Mouse (Mus musculus) liver, embryonic 16.5 days (tissue): ENCODE measurements at regions not wholly inside any gene's neighbourhood (a gene's known extent, or its start where the extent isn't known, plus 50 kb on each side); places are given as distances from the start of the nearest gene placed in this dataset.

ENCODE experiments used
- ATAC-seq: fragments of 200-750 bp; cut with Nextera tagmentation; 2 replicates; pipeline ENCODE4 v1.8.0; 2017; ENCODE audit warnings: low read depth, mild to moderate bottlenecking, moderate number of reproducible peaks, moderate library complexity
- H3K27ac ChIP-seq: fragments of 300-500 bp; sonication (generic); 2 replicates; pipeline ENCODE4 v1.5.1; 2014; ENCODE audit warnings: mild to moderate bottlenecking, low read length
- H3K27me3 ChIP-seq: fragments of 300-500 bp; sonication (generic); 2 replicates; pipeline ENCODE4 v1.6.1; 2014; ENCODE audit warnings: low read depth, low read length, mixed read lengths; ENCODE audit not compliant: control insufficient read depth, insufficient read depth
- H3K36me3 ChIP-seq: fragments of 300-500 bp; sonication (generic); 2 replicates; pipeline ENCODE4 v1.6.1; 2014; ENCODE audit warnings: mild to moderate bottlenecking; ENCODE audit not compliant: control insufficient read depth, insufficient read depth
- H3K4me1 ChIP-seq: fragments of 300-500 bp; sonication (generic); 2 replicates; pipeline ENCODE4 v1.6.1; 2014; ENCODE audit warnings: low read depth, low read length, mixed read lengths; ENCODE audit not compliant: control insufficient read depth
- H3K4me2 ChIP-seq: fragments of 300-500 bp; sonication (generic); 2 replicates; pipeline ENCODE4 v1.6.1; 2014; ENCODE audit warnings: low read depth, low read length, mixed read lengths
- H3K4me3 ChIP-seq: fragments of 300-500 bp; sonication (generic); 2 replicates; pipeline ENCODE4 v1.5.1; 2014; ENCODE audit warnings: low read depth, mild to moderate bottlenecking, low read length
- H3K9ac ChIP-seq: fragments of 300-500 bp; sonication (generic); 2 replicates; pipeline ENCODE4 v1.6.1; 2014; ENCODE audit warnings: low read depth, low read length
- H3K9me3 ChIP-seq: fragments of 300-500 bp; sonication (generic); replicated peaks from 2 replicates; pipeline ENCODE4 v1.6.1; 2016; ENCODE audit warnings: low read length; ENCODE audit not compliant: control insufficient read depth
- WGBS: fragments of 180-500 bp; shearing (Covaris S2); extraction: QIAGEN DNeasy Blood & Tissue Kit; methylation state at CpG from one replicate; pipeline ENCODE4 v1.1.7; 2014; ENCODE audit not compliant: insufficient replicate concordance; 5-methylcytosine and 5-hydroxymethylcytosine counted together

DNA sequence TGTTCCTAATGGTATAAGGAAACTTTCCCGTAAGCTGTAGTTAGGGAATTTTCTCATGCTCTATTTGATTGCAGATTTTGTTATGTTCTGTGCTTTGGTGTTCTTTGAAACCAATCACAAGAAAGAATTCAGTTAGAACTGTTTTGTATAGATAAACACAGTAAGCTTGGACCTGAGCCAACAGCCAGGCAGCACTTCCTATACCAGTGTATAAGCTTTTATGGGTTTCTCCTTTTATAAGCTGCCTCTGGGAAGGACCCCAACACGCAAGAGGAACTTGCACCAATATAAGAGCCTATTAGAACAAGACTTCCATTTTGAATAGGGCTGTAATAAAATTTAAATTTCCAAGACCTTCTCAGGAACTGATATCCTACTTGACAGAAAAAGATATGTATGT, 347.2 kb downstream of the Ets1 start:
- no peak overlapping the region for H3K9ac ChIP-seq
- no peaks in the 10 kb centered on the region for H3K9me3 ChIP-seq
- no peaks in the 10 kb centered on the region for H3K27me3 ChIP-seq
- H3K36me3 ChIP-seq = no peaks in the 10 kb centered on the region
- 43% methylated on average over 2 of the region's 2 CpGs for WGBS
- H3K4me1 ChIP-seq = no peaks in the 10 kb centered on the region
- no peak overlapping the region for H3K4me3 ChIP-seq
- no peak overlapping the region for H3K4me2 ChIP-seq
- H3K27ac ChIP-seq = no peak overlapping the region
- no peak for ATAC-seq

DNA sequence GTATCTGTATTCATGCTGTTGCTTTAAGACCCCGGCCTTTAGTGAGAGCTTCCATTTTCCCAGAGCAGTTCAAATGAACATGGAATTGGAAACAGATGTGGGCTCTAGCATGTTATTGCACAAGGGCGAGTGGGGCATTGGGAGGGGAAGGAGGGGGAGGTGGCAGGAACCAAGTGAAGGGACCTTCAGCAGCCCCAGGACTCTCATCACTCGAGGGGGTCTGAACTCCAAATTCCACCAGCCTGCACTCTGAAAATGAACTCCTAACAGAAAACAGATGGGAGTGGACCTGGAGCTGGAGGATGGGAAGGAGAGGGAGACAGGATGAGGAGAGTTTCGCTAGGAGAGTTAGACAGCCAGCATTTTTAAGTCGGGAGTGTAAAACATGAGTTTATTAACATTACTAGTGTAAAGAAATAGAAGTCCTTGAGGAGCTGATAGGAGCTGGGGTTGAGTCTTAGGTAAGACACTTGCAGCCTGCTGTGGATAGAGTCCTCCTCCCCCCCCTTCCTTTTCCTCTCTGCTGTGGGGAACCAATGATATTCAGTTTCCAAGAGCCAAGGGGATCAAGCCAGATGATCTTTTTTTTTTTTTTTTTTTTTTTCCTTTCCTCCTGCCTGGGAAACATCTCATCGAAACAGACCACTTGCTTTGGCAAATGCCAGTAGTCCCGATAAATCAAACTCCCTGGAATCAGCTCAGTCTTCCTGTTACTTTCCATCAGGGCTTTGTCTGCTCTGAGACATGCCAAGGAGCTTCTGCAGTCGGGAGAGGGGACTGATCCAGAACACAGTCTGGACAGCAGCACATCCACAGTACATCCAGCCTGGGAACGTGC, 351.0 kb downstream of the Ets1 start:
- Histone ChIP-seq H3K27ac (no peak overlapping the region), H3K9me3 (no peaks in the 10 kb centered on the region), H3K36me3 (no peaks in the 10 kb centered on the region), H3K4me1 (no peaks in the 10 kb centered on the region), H3K9ac (no peak overlapping the region), H3K4me3 (no peak overlapping the region), H3K4me2 (no peak overlapping the region), H3K27me3 (no peaks in the 10 kb centered on the region)
- 36% methylated on average over 9 of the region's 9 CpGs for WGBS
- ATAC-seq = no peak

DNA sequence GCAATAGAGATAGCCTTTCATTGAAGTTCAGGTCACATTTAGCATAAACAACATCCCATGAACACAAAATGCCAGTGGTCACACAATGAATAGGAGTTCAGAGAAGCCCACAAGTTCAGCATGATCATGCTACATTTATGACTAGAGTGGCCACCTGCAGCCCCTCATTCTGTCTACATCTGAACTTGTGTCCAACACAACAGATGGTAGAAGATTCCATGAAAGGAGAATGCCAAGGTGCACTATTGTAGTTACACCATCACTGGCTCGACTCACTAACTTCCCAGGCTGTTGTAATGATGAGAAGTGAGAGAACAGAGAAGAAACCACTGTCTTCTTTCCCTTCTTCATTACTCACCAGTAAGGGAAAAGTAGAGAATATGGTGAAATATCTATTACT, 353.0 kb downstream of the Ets1 start:
- Histone ChIP-seq H3K4me1 (no peaks in the 10 kb centered on the region), H3K36me3 (no peaks in the 10 kb centered on the region), H3K9me3 (no peaks in the 10 kb centered on the region), H3K27me3 (no peaks in the 10 kb centered on the region), H3K4me3 (no peak overlapping the region), H3K27ac (no peak overlapping the region), H3K4me2 (no peak overlapping the region), H3K9ac (no peak overlapping the region)
- 55% methylated on average over 1 of the region's 1 CpGs for WGBS
- ATAC-seq = no peak

DNA sequence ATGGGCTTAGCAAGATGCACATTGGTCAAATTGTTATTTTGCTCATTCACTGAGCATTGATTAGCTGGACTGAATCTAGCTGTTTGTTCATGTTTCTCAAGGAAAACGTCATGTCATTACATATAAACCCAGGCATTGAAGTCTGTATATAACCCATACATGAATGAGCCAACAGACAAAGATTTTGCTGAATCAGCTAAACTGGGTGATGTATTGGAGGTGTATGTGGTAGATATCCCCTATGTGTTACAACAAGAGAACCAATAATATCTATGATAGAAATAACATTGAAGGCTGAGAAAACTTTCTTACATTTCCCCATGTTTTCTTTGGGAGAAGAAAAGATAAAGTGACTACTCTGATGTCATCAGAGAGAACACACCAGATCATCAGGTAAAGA, 362.3 kb downstream of the Ets1 start:
- Histone ChIP-seq H3K9ac (no peak overlapping the region), H3K4me1 (no peaks in the 10 kb centered on the region), H3K27me3 (no peaks in the 10 kb centered on the region), H3K36me3 (no peaks in the 10 kb centered on the region), H3K4me2 (no peak overlapping the region), H3K4me3 (no peak overlapping the region), H3K9me3 (no peaks in the 10 kb centered on the region), H3K27ac (no peak overlapping the region)
- ATAC-seq = no peak
- WGBS = 43% methylated on average over 1 of the region's 1 CpGs

DNA sequence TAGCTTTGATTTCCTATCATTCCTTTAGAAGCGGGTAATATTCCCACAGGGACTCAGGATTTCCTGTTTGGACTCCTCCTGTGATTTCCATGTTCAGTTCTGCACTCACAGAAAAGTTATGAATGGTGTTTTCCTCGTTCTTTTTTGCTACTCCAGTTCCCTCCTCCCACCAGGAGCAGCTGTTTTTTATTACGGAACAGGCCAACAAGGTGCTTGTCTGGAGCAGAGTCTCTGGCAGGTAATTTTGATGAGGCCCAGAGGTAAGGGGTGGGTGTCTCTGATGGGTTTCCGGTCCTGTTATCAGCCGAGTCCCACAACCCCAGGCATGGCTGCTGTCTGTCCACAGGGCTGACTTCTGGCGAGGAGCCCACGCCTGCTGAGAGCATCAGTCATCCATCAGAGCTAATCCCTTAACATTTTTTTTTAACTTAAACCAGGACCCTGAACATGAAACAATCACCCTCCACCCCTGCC, 364.7 kb downstream of the Ets1 start:
- Histone ChIP-seq H3K4me2 (no peak overlapping the region), H3K9me3 (no peaks in the 10 kb centered on the region), H3K36me3 (no peaks in the 10 kb centered on the region), H3K27me3 (no peaks in the 10 kb centered on the region), H3K4me3 (no peak overlapping the region), H3K27ac (no peak overlapping the region), H3K4me1 (no peaks in the 10 kb centered on the region), H3K9ac (no peak overlapping the region)
- no peak for ATAC-seq
- 46% methylated on average over 7 of the region's 7 CpGs for WGBS

DNA sequence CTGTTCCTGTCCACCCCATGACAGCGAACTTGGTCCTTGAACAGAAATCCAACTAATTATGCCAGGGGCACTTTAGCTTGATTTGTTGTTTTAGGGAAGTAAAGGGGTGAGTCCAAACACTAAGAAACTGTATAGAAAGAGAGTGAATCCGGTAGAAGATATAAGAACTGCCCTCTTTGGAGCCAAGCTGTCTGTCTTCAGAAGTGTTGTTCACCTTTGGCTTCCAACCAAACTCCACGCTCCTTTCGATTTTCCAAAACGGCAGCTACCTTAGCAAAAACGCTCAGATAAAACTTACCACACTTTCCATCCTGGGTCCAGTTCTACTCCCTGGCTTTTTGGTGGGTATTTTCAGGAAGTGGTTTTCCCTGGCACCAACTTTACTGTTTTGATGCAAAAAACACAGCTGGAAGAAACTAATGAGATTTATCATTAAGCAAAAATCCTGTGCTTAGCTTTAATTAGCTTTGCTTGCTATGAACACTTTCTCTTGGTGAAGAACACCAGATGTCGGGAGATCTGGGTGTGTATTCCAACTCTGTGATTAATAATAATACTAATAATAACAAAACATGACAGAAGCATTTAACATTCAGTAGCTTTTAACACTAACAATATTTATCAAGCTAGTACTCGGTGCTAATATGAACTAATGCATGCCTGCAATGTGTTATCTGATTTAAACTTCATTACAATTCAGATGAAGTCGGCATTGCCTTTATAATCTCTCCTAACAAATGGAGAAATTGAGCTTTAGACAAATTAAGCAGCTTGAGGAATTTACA, 365.3 kb downstream of the Ets1 start:
- Histone ChIP-seq H3K4me1 (no peaks in the 10 kb centered on the region), H3K36me3 (no peaks in the 10 kb centered on the region), H3K27ac (no peak overlapping the region), H3K4me2 (no peak overlapping the region), H3K27me3 (no peaks in the 10 kb centered on the region), H3K4me3 (no peak overlapping the region), H3K9ac (no peak overlapping the region), H3K9me3 (no peaks in the 10 kb centered on the region)
- WGBS = 49% methylated on average over 9 of the region's 9 CpGs
- no peak for ATAC-seq

DNA sequence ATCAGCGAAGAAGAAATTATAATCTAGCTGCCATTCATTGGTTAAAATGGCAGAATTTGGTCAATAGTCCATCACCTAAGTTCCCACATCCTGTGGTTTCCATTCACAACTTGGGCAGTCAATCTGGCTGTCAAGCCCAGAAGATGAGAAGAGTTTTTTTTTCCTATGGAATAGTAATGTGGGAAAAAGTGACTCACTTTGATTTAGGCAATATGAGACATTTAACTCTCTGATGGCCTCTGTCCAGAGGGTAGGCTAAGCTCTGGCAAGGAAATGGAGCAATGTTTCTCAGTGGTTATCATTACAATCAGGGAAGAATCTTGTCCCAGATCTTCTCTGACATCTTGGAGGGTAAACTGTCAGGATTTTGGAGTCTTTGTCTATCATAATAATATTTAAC, 367.9 kb downstream of the Ets1 start:
- 56% methylated on average over 1 of the region's 1 CpGs for WGBS
- Histone ChIP-seq H3K9ac (no peak overlapping the region), H3K4me2 (no peak overlapping the region), H3K4me1 (no peaks in the 10 kb centered on the region), H3K36me3 (no peaks in the 10 kb centered on the region), H3K4me3 (no peak overlapping the region), H3K9me3 (no peaks in the 10 kb centered on the region), H3K27ac (no peak overlapping the region), H3K27me3 (no peaks in the 10 kb centered on the region)
- ATAC-seq = no peak

DNA sequence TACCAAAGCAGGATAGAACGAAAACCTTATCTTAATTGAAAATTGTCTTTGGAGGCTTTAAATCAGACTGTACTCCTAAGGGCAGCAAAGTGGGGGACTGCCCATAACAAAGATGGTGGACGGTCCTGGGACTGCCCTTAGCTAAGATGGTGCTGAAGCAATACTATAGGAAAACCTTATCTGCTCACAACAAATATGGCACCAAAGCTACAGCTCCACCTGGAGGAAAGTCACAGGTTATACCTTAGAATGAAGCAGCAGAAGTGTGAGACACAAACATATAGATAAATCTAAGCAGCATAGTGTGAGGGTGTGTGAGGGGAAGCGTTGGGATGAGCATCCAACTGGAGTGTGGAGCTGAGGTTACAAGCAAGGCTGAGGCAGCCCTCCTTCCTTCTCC, 368.5 kb downstream of the Ets1 start:
- no peaks in the 10 kb centered on the region for H3K36me3 ChIP-seq
- H3K27ac ChIP-seq = no peak overlapping the region
- no peak overlapping the region for H3K4me2 ChIP-seq
- WGBS = 69% methylated on average over 3 of the region's 3 CpGs
- no peak for ATAC-seq
- no peaks in the 10 kb centered on the region for H3K9me3 ChIP-seq
- no peaks in the 10 kb centered on the region for H3K4me1 ChIP-seq
- H3K9ac ChIP-seq = no peak overlapping the region
- H3K27me3 ChIP-seq = no peaks in the 10 kb centered on the region
- H3K4me3 ChIP-seq = no peak overlapping the region

DNA sequence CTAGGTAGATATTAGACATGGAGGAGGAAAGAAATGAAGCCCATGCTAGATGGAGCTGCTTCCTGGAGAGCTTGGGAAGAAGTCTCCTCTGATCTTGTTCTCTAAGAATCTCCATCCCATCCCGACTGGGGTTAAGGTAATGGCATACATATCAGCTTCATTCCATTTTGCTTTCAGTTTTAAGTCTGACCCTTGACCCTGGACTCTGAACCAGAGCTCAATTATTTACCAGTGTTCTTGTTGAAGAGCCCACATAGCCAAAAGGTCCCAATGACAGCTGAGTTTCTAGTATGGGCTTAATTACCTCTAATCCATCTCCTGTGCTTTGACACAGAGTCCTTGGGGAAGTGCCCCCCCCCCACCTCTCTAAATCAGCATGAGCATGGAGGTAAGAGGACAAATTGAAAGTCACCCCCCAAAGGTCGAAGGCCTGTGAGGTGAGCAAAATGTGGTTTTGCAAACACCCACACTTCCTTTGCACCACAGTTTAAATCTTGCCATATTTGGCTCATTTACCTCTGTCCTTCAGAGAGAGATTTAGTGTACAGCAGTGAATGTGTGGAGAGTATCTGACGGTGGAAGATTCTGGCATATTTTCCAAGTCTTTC, 371.5 kb downstream of the Ets1 start:
- Histone ChIP-seq H3K4me1 (no peaks in the 10 kb centered on the region), H3K9me3 (no peaks in the 10 kb centered on the region), H3K27me3 (no peaks in the 10 kb centered on the region), H3K4me3 (no peak overlapping the region), H3K9ac (no peak overlapping the region), H3K36me3 (no peaks in the 10 kb centered on the region), H3K4me2 (no peak overlapping the region), H3K27ac (no peak overlapping the region)
- WGBS = 51% methylated on average over 3 of the region's 3 CpGs
- no peak; the same call in 1 of the 2 replicates for ATAC-seq
